8 mouse cellular contexts compared by ENCODE assay signal in the genomic region with DNA sequence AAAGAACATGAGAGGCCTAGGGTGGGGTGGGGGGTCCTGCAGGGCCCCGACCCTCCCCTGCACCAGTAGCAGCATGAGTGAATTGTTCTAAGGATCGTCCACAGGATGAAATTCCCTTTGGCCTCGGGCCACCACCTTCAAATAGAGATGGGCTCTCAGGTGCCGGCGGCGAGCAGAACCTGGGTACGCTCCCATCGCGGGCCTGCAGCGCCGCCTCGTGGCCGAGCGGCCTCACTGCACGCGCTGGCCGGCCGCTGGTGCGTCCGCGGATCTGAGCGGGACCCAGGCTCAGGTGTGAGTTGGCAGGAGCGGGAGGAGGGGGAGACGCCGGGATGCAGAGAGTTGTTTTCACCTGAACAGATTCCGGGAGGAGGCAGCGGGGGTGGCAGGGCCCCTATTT. TPM values are rescaled to one million over a fixed set of nuclear protein-coding genes. Genes with fewer than 3 reads are reported as not detected.
DNase-seq lines count a peak whose midpoint lies in the region; ATAC-seq and TF ChIP-seq lines count a peak whose summit lies in the region.

No protein-coding gene starts in this region.

- TF ChIP-seq CTCF in heart, adult 2 months (IDR thresholded peaks at IDR 0.05), result peak; percentile 95

- H3K27me3 ChIP-seq in heart, adult 2 months (ENCODE audit: control insufficient read depth, insufficient read depth, low read length), result peaks cover 5% of the 10 kb centered on the region; the same call in 1 of the 2 replicates
- peaks cover 63% of the 10 kb centered on the region for H3K27me3 ChIP-seq in embryonic facial prominence, embryonic 15.5 days
- peaks cover 11% of the 10 kb centered on the region; the same call in 1 of the 2 replicates for H3K27me3 ChIP-seq in hindbrain, embryonic 16.5 days (replicated peaks; ENCODE audit: control insufficient read depth, insufficient read depth, low read length)
- H3K27me3 ChIP-seq in limb, embryonic 11.5 days (ENCODE audit: control insufficient read depth, insufficient read depth, low read length), result peaks cover 23% of the 10 kb centered on the region
- peaks cover 14% of the 10 kb centered on the region; the same call in 1 of the 2 replicates for H3K27me3 ChIP-seq in midbrain, embryonic 15.5 days (replicated peaks)
- no peaks in the 10 kb centered on the region; the same call in 1 of the 2 replicates for H3K27me3 ChIP-seq in splenic B cell, adult 2 months (ENCODE audit: control insufficient read depth, insufficient read depth, low read length, poor library complexity, severe bottlenecking)

- H3K4me3 ChIP-seq in heart, adult 2 months, result no peak overlapping the region
- no peak overlapping the region for H3K4me3 ChIP-seq in embryonic facial prominence, embryonic 15.5 days (replicated peaks)
- H3K4me3 ChIP-seq in hindbrain, embryonic 16.5 days (ENCODE audit: low read length), result peak overlapping the region; percentile 18; the same call in 1 of the 2 replicates
- no peak overlapping the region for H3K4me3 ChIP-seq in limb, embryonic 11.5 days (ENCODE audit: low read depth, low read length)
- peak overlapping the region; percentile 16; the same call in 1 of the 2 replicates for H3K4me3 ChIP-seq in midbrain, embryonic 15.5 days

- no peak for TF ChIP-seq POLR2A in heart, adult 2 months (IDR thresholded peaks at IDR 0.05; ENCODE audit: insufficient read depth, low read depth, low read length)

- under 1% methylated on average over 27 of the region's 27 CpGs for WGBS in heart, adult 2 months
- WGBS in embryonic facial prominence, embryonic 15.5 days, result under 1% methylated on average over 27 of the region's 27 CpGs
- 1% methylated on average over 24 of the region's 27 CpGs for WGBS in hindbrain, embryonic 16.5 days
- 1% methylated on average over 27 of the region's 27 CpGs for WGBS in limb, embryonic 11.5 days
- under 1% methylated on average over 27 of the region's 27 CpGs for WGBS in midbrain, embryonic 15.5 days

- no peak overlapping the region for H3K27ac ChIP-seq in heart, adult 2 months
- no peak overlapping the region for H3K27ac ChIP-seq in embryonic facial prominence, embryonic 15.5 days (replicated peaks)
- H3K27ac ChIP-seq in hindbrain, embryonic 16.5 days (ENCODE audit: low read depth, low read length), result no peak overlapping the region
- H3K27ac ChIP-seq in limb, embryonic 11.5 days (replicated peaks; ENCODE audit: low read depth, low read length), result no peak overlapping the region
- no peak overlapping the region for H3K27ac ChIP-seq in midbrain, embryonic 15.5 days

- intact Hi-C loops in heart, adult 2 months (cut with DNase I), result loop anchor here (1.0 kb wide), 1 partner anchor 307 kb away; no protein-coding TSS in a partner anchor

- DNase-seq in heart, adult 2 months, result peak; percentile 43 to 72
- DNase-seq in heart, adult 9 months (ENCODE audit: low spot score in 2 of 2), result no peak
- DNase-seq in adrenal gland, postnatal 36 days, result peak; percentile 58 to 73
- peak; percentile 86 for DNase-seq in limb, embryonic 11.5 days (ENCODE audit: low spot score)
- peak; percentile 75 for DNase-seq in splenic B cell, adult 2 months (ENCODE audit: low read depth, low spot score)

- H3K9me3 ChIP-seq in embryonic facial prominence, embryonic 15.5 days (replicated peaks), result no peaks in the 10 kb centered on the region
- H3K9me3 ChIP-seq in hindbrain, embryonic 16.5 days (ENCODE audit: control insufficient read depth, low read length), result no peaks in the 10 kb centered on the region
- H3K9me3 ChIP-seq in limb, embryonic 11.5 days (ENCODE audit: control insufficient read depth, low read length), result no peaks in the 10 kb centered on the region
- no peaks in the 10 kb centered on the region for H3K9me3 ChIP-seq in midbrain, embryonic 15.5 days

- no peaks in the 10 kb centered on the region for H3K79me2 ChIP-seq in heart, adult 2 months (replicated peaks; ENCODE audit: control insufficient read depth, insufficient read depth, low read length)

- 0 out of 2 replicates have a peak, but pooled peaks have one; percentile 34 for TF ChIP-seq EP300 in heart, adult 2 months (IDR thresholded peaks at IDR 0.05; ENCODE audit: insufficient read depth, low read depth, low read length)

- H3K36me3 ChIP-seq in heart, adult 2 months (ENCODE audit: control insufficient read depth, insufficient read depth, low read length), result no peaks in the 10 kb centered on the region
- H3K36me3 ChIP-seq in embryonic facial prominence, embryonic 15.5 days, result no peaks in the 10 kb centered on the region
- no peaks in the 10 kb centered on the region for H3K36me3 ChIP-seq in hindbrain, embryonic 16.5 days (ENCODE audit: control insufficient read depth, insufficient read depth, low read length)
- H3K36me3 ChIP-seq in limb, embryonic 11.5 days (ENCODE audit: control insufficient read depth, insufficient read depth, low read length), result no peaks in the 10 kb centered on the region
- no peaks in the 10 kb centered on the region for H3K36me3 ChIP-seq in midbrain, embryonic 15.5 days (replicated peaks)
- no peaks in the 10 kb centered on the region for H3K36me3 ChIP-seq in splenic B cell, adult 2 months (ENCODE audit: control insufficient read depth, insufficient read depth, low read length, poor library complexity, severe bottlenecking)

- H3K9ac ChIP-seq in heart, adult 2 months (ENCODE audit: low read depth, low read length), result no peak overlapping the region
- no peak overlapping the region for H3K9ac ChIP-seq in embryonic facial prominence, embryonic 15.5 days
- 0 out of 2 replicates have a peak overlapping the region, but pooled peaks have one; percentile 38 for H3K9ac ChIP-seq in hindbrain, embryonic 16.5 days (ENCODE audit: low read depth, low read length)
- H3K9ac ChIP-seq in limb, embryonic 11.5 days (ENCODE audit: low read length), result no peak overlapping the region
- no peak overlapping the region; the same call in 1 of the 2 replicates for H3K9ac ChIP-seq in midbrain, embryonic 15.5 days

- H3K4me1 ChIP-seq in heart, adult 2 months (ENCODE audit: control insufficient read depth, insufficient read depth, low read length), result no peaks in the 10 kb centered on the region
- 0 out of 2 replicates have a peak, but pooled peaks cover 5% of the 10 kb centered on the region for H3K4me1 ChIP-seq in embryonic facial prominence, embryonic 15.5 days
- peaks cover 10% of the 10 kb centered on the region for H3K4me1 ChIP-seq in hindbrain, embryonic 16.5 days (ENCODE audit: control insufficient read depth, insufficient read depth, low read depth, low read length)
- H3K4me1 ChIP-seq in limb, embryonic 11.5 days (ENCODE audit: control insufficient read depth, insufficient read depth, low read length), result 0 out of 2 replicates have a peak, but pooled peaks cover 3% of the 10 kb centered on the region
- peaks cover 31% of the 10 kb centered on the region for H3K4me1 ChIP-seq in midbrain, embryonic 15.5 days

- H3K4me2 ChIP-seq in embryonic facial prominence, embryonic 15.5 days (replicated peaks), result 0 out of 2 replicates have a peak overlapping the region, but pooled peaks have one; percentile 21
- peak overlapping the region; percentile 45 for H3K4me2 ChIP-seq in hindbrain, embryonic 16.5 days (ENCODE audit: low read length)
- H3K4me2 ChIP-seq in limb, embryonic 11.5 days (ENCODE audit: low read depth, severe bottlenecking), result no peak overlapping the region
- peak overlapping the region; percentile 50 for H3K4me2 ChIP-seq in midbrain, embryonic 15.5 days

- no peak for ATAC-seq in embryonic facial prominence, embryonic 15.5 days (ENCODE audit: insufficient number of reproducible peaks, low FRiP score, low TSS enrichment, low read depth)
- ATAC-seq in hindbrain, embryonic 16.5 days, result peak; percentile 40
- no peak for ATAC-seq in limb, embryonic 11.5 days (ENCODE audit: insufficient number of reproducible peaks, low FRiP score, low TSS enrichment, low read depth)
- peak; percentile 43 for ATAC-seq in midbrain, embryonic 15.5 days (replicated peaks)

RNA-seq across cellular contexts. Expression of a gene that starts 0.6 kb away (rescaled TPM):
- under 1 TPM; 0.13 to 0.16 TPM for total RNA-seq in heart, adult 2 months (2021)
- polyA plus RNA-seq in heart, adult 2 months (2012; rRNA removed), result 0.47 and 0.53 TPM in 2 replicates
- 10 to 100 TPM in 1 of 2 experiments, 1 to 10 TPM in 1; 3.4 to 12.2 TPM for total RNA-seq in adrenal gland, postnatal 36 days (2021)
- 0.72 and 0.85 TPM in 2 replicates for polyA plus RNA-seq in embryonic facial prominence, embryonic 15.5 days (2015; fragmentation: Nextera tagmentation; extraction: Ambion mirVana)
- polyA plus RNA-seq in hindbrain, embryonic 16.5 days (2015; fragmentation: Nextera tagmentation; extraction: Ambion mirVana), result 9.3 and 10.0 TPM in 2 replicates
- polyA plus RNA-seq in limb, embryonic 11.5 days (2014; fragmentation: Nextera tagmentation; extraction: Ambion mirVana), result 0.21 and 0.23 TPM in 2 replicates
- polyA plus RNA-seq in midbrain, embryonic 15.5 days (2015; fragmentation: Nextera tagmentation; extraction: Ambion mirVana), result 10.7 and 10.9 TPM in 2 replicates

RNA-seq across cellular contexts. Expression of a gene that starts 35.7 kb away (rescaled TPM):
- total RNA-seq in heart, adult 2 months (2021), result 10 to 100 TPM; 47.5 to 48.2 TPM
- polyA plus RNA-seq in heart, adult 2 months (2012; rRNA removed), result 73.8 and 78.0 TPM in 2 replicates
- total RNA-seq in adrenal gland, postnatal 36 days (2021), result 10 to 100 TPM; 16.1 to 19.4 TPM
- polyA plus RNA-seq in embryonic facial prominence, embryonic 15.5 days (2015; fragmentation: Nextera tagmentation; extraction: Ambion mirVana), result 185 and 195 TPM in 2 replicates
- polyA plus RNA-seq in hindbrain, embryonic 16.5 days (2015; fragmentation: Nextera tagmentation; extraction: Ambion mirVana), result 144 and 155 TPM in 2 replicates
- polyA plus RNA-seq in limb, embryonic 11.5 days (2014; fragmentation: Nextera tagmentation; extraction: Ambion mirVana), result 653 and 658 TPM in 2 replicates
- 138 and 141 TPM in 2 replicates for polyA plus RNA-seq in midbrain, embryonic 15.5 days (2015; fragmentation: Nextera tagmentation; extraction: Ambion mirVana)

RNA-seq across cellular contexts. Expression of a gene that starts 45.0 kb away (rescaled TPM):
- 1 to 10 TPM; 9.1 TPM for total RNA-seq in heart, adult 2 months (2021)
- polyA plus RNA-seq in heart, adult 2 months (2012; rRNA removed), result 14.1 and 22.4 TPM in 2 replicates
- 10 to 100 TPM; 20.0 to 22.9 TPM for total RNA-seq in adrenal gland, postnatal 36 days (2021)
- polyA plus RNA-seq in embryonic facial prominence, embryonic 15.5 days (2015; fragmentation: Nextera tagmentation; extraction: Ambion mirVana), result 32.5 and 35.3 TPM in 2 replicates
- polyA plus RNA-seq in hindbrain, embryonic 16.5 days (2015; fragmentation: Nextera tagmentation; extraction: Ambion mirVana), result 77.2 and 83.3 TPM in 2 replicates
- polyA plus RNA-seq in limb, embryonic 11.5 days (2014; fragmentation: Nextera tagmentation; extraction: Ambion mirVana), result 11.0 and 11.4 TPM in 2 replicates
- polyA plus RNA-seq in midbrain, embryonic 15.5 days (2015; fragmentation: Nextera tagmentation; extraction: Ambion mirVana), result 57.0 and 59.5 TPM in 2 replicates

Comparison
In these comparisons a context has a peak if more than half of its experiments do, and no peak if none do; other contexts are left out.
1. DNase-seq: peak in heart, adult 2 months (2 of 2), adrenal gland, postnatal 36 days (2 of 2), limb, embryonic 11.5 days (single experiment) and splenic B cell, adult 2 months (single experiment); none in heart, adult 9 months (0 of 2).
2. H3K4me3 ChIP-seq: peak in hindbrain, embryonic 16.5 days (single experiment) and midbrain, embryonic 15.5 days (single experiment); none in heart, adult 2 months (single experiment), embryonic facial prominence, embryonic 15.5 days (single experiment) and limb, embryonic 11.5 days (single experiment).
3. ATAC-seq: peak in hindbrain, embryonic 16.5 days (single experiment) and midbrain, embryonic 15.5 days (single experiment); none in embryonic facial prominence, embryonic 15.5 days (single experiment) and limb, embryonic 11.5 days (single experiment).